Mouse (Mus musculus) forebrain, embryonic 12.5 days (tissue): ENCODE data around the gene Bicra. TPM values are rescaled to one million over a fixed set of nuclear protein-coding genes. Genes with fewer than 3 reads are reported as not detected.

Source experiments
- ATAC-seq: fragments of 200-750 bp; cut with Nextera tagmentation; 2 replicates; pipeline ENCODE4 v1.8.0; 2017; ENCODE audit warnings: moderate TSS enrichment; ENCODE audit not compliant: low FRiP score
- H3K27ac ChIP-seq: fragments of 300-500 bp; sonication (generic); 2 replicates; pipeline ENCODE4 v1.5.1; 2016; ENCODE audit warnings: mild to moderate bottlenecking
- H3K27me3 ChIP-seq: fragments of 300-500 bp; sonication (generic); 2 replicates; pipeline ENCODE4 v1.6.1; 2016; ENCODE audit warnings: mild to moderate bottlenecking
- H3K36me3 ChIP-seq: fragments of 300-500 bp; sonication (generic); replicated peaks from 2 replicates; pipeline ENCODE4 v1.6.1; 2016; ENCODE audit warnings: mild to moderate bottlenecking
- H3K4me1 ChIP-seq: fragments of 300-500 bp; sonication (generic); 2 replicates; pipeline ENCODE4 v1.6.1; 2016
- H3K4me2 ChIP-seq: fragments of 300-500 bp; sonication (generic); 2 replicates; pipeline ENCODE4 v1.6.1; 2016; ENCODE audit warnings: mild to moderate bottlenecking, moderate library complexity
- H3K4me3 ChIP-seq: fragments of 300-500 bp; sonication (generic); replicated peaks from 2 replicates; pipeline ENCODE4 v1.5.1; 2016; ENCODE audit warnings: mild to moderate bottlenecking
- H3K9ac ChIP-seq: fragments of 300-500 bp; sonication (generic); 2 replicates; pipeline ENCODE4 v1.6.1; 2016; ENCODE audit warnings: mild to moderate bottlenecking
- H3K9me3 ChIP-seq: fragments of 300-500 bp; sonication (generic); 2 replicates; pipeline ENCODE4 v1.6.1; 2016
- WGBS: fragments of 180-500 bp; shearing (Covaris S2); methylation state at CpG from one replicate; pipeline ENCODE4 v1.1.7; 2016; 5-methylcytosine and 5-hydroxymethylcytosine counted together
- polyA plus RNA-seq: library from polyadenylated mRNA; unstranded; fragments of >200 nt; fragmentation: Nextera tagmentation; extraction: Ambion mirVana; gene quantifications from 2 replicates; pipeline ENCODE4 v1.2.1, GENCODE M21; 2016

The Bicra gene
- polyA plus RNA-seq, 1 experiment from 2014 or later, result 9.5 TPM

DNA sequence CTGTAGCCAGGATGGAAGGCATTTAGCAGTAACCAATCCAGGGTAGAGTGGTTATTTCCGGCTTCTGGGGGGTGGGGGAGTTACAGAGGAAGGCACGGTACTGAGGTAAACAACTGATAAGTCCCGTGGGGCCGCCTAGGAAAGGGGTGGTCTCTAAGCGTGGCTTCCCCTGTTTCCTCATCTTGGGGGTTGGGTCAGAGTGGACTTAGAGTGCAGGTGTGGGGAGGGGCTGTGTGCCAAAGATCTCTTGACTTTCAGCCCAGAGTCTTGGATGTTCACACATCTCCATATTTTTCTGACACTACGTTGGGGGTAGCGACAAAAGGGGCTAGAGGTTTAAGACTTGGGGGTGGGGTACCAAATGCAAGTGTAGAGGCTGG, 1.6 kb downstream of the Bicra start:
- Histone ChIP-seq H3K27ac (peak overlapping the region; percentile 97), H3K27me3 (no peaks in the 10 kb centered on the region), H3K4me2 (peak overlapping the region; percentile 88), H3K4me1 (peaks cover 47% of the 10 kb centered on the region), H3K9ac (peak overlapping the region; percentile 99), H3K9me3 (no peaks in the 10 kb centered on the region), H3K4me3 (peak overlapping the region; percentile 90), H3K36me3 (no peaks in the 10 kb centered on the region; the same call in 1 of the 2 replicates)
- 5% methylated on average over 7 of the region's 7 CpGs for WGBS
- peak; percentile 7; the same call in 1 of the 2 replicates for ATAC-seq

DNA sequence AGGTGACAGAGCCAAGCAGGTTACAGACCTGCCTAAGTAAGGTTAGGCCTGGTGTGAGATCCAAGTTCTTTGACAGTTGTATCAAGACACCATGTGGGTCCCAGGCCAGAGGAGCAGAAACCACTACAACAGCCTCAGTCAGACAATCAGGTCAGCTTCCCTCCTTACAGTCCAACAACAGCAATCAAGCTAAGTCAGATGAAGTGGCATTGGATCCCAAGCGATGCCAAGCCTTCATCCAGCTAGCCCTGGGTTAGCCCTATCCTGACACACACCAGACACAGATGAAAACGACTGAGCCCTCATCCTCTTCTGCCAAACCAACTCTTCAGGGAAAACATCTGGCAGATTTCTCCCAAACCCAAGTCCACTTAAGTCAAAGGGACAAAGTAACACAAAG, 2.2 kb downstream of the Bicra start:
- no peak for ATAC-seq
- H3K9me3 ChIP-seq, result no peaks in the 10 kb centered on the region
- no peaks in the 10 kb centered on the region; the same call in 1 of the 2 replicates for H3K36me3 ChIP-seq
- WGBS, result 63% methylated on average over 2 of the region's 2 CpGs
- H3K4me3 ChIP-seq, result peak overlapping the region; percentile 90
- peak overlapping the region; percentile 88 for H3K4me2 ChIP-seq
- H3K4me1 ChIP-seq, result peaks cover 47% of the 10 kb centered on the region
- H3K27ac ChIP-seq, result peak overlapping the region; percentile 97
- no peaks in the 10 kb centered on the region for H3K27me3 ChIP-seq
- H3K9ac ChIP-seq, result peak overlapping the region; percentile 99; the same call in 1 of the 2 replicates

DNA sequence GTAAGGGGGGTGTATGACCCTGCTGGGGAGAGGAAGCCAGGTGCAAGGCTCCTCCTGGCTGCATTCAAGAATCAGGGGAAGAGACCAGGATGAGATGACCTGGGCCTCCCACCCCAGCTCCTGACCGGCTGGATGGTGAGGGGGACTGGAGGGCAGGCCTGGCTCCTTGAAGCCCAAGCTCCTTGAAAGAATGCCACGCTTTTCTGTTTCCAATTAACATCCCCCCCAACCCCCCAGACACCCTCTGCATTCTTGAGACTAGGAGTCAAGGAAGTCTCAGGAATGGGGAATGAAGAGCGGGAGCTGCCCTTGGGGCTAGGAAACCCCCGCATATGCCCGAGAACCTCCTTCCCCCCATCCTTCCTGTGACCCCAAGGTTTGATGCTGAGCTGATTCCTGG, 3.2 kb downstream of the Bicra start:
- WGBS, result 44% methylated on average over 5 of the region's 5 CpGs
- peak overlapping the region; percentile 88 for H3K4me2 ChIP-seq
- H3K4me1 ChIP-seq, result peaks cover 39% of the 10 kb centered on the region
- ATAC-seq, result no peak
- no peak overlapping the region for H3K4me3 ChIP-seq
- no peaks in the 10 kb centered on the region for H3K27me3 ChIP-seq
- peak overlapping the region; percentile 27 for H3K9ac ChIP-seq
- peak overlapping the region; percentile 42; the same call in 1 of the 2 replicates for H3K27ac ChIP-seq
- no peaks in the 10 kb centered on the region for H3K9me3 ChIP-seq
- H3K36me3 ChIP-seq, result no peaks in the 10 kb centered on the region; the same call in 1 of the 2 replicates

DNA sequence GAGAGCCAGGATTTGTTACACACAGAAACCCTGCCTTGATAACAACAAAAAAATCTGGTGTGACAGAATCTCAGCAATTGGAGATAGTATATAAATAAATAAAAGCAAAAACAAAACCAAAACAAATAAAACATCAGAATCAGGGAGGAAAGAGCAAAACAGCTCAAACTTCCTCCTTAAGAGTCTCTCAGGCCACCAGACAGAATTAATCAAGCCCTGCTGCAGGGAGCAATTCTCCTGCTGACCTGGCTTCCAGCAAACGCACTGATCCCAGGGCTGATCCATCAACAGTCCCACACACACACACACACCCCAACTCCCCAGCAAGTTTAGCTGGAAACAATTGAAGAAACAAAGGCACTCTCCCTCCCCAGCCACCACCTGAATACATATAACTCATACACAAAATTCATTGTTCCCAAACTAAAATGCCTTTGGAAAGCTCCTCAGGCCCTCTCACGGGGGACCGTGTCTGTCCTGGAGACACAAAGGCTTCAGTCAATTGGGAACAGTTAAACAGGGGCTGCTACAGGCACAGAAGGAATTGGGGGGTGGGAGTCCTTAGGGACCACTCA, 3.8 kb downstream of the Bicra start:
- Histone ChIP-seq H3K4me3 (no peak overlapping the region), H3K36me3 (no peaks in the 10 kb centered on the region; the same call in 1 of the 2 replicates), H3K27me3 (no peaks in the 10 kb centered on the region), H3K4me2 (peak overlapping the region; percentile 88), H3K27ac (peak overlapping the region; percentile 42; the same call in 1 of the 2 replicates), H3K9ac (peak overlapping the region; percentile 27), H3K9me3 (no peaks in the 10 kb centered on the region), H3K4me1 (peaks cover 33% of the 10 kb centered on the region)
- WGBS, result 14% methylated on average over 3 of the region's 3 CpGs
- no peak for ATAC-seq

DNA sequence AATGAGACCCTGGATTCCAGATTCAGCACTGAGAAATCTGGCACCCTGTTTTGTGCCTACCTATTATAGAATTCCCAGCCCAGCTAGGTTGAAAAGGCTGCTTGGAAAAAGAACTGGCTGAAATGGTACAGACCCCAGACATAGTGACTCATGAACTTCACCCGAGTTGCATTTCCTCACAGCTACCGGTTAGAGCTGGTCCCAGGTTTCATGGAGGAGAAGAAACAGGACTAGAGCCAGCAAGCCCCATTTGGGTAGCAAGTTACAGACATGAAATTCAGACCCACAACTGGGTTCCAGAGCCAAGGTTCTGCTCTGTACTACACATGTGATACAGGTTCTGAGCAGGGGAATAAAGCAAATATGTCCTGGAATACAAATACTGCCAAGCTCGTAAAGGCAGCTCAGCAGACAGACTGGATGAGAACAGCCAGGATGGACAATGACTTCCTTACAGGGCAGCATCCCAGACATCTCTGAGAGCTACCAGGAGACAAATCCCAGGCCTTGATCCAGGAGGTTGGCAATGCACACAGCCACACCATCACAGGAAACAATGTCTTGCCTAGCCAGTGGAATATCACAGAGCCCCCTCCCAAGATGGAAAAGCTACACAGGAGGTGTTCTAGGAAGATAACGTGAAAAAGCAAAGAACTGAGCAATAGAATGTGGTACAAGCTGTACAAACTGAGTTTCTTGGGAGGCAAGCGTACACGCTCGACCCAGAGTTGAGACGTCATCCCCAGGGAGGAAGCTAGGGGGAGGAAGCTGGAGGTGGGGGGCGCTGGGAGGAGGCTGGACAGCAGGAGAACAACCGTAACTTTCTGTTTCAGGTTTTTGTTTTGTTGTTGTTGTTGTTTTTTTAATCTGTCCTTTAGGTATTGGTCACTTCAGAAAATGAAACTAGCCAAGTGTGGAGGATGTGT, 4.6 kb downstream of the Bicra start:
- H3K4me3 ChIP-seq, result no peak overlapping the region
- 84% methylated on average over 10 of the region's 10 CpGs for WGBS
- no peak overlapping the region for H3K4me2 ChIP-seq
- H3K27ac ChIP-seq, result no peak overlapping the region
- ATAC-seq, result no peak
- H3K27me3 ChIP-seq, result no peaks in the 10 kb centered on the region
- no peaks in the 10 kb centered on the region; the same call in 1 of the 2 replicates for H3K36me3 ChIP-seq
- H3K9me3 ChIP-seq, result no peaks in the 10 kb centered on the region
- H3K9ac ChIP-seq, result no peak overlapping the region
- H3K4me1 ChIP-seq, result peaks cover 30% of the 10 kb centered on the region

DNA sequence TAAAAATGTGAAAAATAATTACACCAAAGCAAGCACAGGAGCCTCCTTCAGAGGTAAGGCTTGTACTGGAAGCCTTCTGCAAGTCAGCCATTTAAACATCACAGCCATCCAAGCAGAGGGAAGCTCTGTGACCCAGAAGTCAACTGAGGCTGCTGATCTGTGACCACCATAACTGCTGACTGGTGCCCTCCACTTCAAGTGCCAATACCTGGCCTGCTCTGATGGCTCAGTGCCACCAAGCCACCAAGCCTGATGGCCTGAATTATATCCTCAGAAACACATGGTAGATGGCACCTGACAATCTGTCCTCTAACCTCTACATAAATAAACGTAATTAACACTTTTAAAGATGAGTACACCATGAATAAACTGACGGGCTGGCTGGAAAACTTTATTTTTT, 6.5 kb downstream of the Bicra start:
- H3K36me3 ChIP-seq, result peaks cover 2% of the 10 kb centered on the region; the same call in 1 of the 2 replicates
- WGBS, result 92% methylated on average over 2 of the region's 2 CpGs
- no peak overlapping the region for H3K9ac ChIP-seq
- H3K27me3 ChIP-seq, result no peaks in the 10 kb centered on the region
- ATAC-seq, result no peak
- H3K4me2 ChIP-seq, result no peak overlapping the region
- H3K27ac ChIP-seq, result no peak overlapping the region
- peaks cover 30% of the 10 kb centered on the region for H3K4me1 ChIP-seq
- no peaks in the 10 kb centered on the region for H3K9me3 ChIP-seq
- H3K4me3 ChIP-seq, result no peak overlapping the region

DNA sequence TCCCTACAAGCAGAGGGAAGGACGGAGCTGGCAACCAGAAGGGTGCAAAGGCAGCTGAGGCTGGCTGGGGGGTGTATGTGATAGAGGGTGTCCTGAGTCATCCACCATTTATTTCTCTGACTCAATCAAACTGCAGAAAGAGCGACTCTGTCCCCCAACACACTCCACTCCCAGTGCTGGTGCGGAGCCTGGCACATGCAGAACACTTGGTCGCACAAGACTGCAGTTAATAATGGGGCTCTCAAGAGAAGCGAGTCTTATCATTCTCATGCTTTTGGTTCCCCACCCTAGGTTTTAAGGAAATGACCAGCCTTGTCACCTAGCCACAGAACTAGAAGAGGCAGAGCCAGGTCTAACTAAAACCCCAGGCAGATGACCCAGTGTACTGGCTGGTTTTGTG, 8.4 kb downstream of the Bicra start:
- ATAC-seq, result no peak
- Histone ChIP-seq H3K9ac (no peak overlapping the region), H3K4me1 (peaks cover 12% of the 10 kb centered on the region), H3K9me3 (no peaks in the 10 kb centered on the region), H3K27ac (no peak overlapping the region), H3K4me3 (no peak overlapping the region), H3K4me2 (no peak overlapping the region), H3K27me3 (no peaks in the 10 kb centered on the region), H3K36me3 (0 out of 2 replicates have a peak, but pooled peaks cover 2% of the 10 kb centered on the region)
- 96% methylated on average over 5 of the region's 5 CpGs for WGBS

DNA sequence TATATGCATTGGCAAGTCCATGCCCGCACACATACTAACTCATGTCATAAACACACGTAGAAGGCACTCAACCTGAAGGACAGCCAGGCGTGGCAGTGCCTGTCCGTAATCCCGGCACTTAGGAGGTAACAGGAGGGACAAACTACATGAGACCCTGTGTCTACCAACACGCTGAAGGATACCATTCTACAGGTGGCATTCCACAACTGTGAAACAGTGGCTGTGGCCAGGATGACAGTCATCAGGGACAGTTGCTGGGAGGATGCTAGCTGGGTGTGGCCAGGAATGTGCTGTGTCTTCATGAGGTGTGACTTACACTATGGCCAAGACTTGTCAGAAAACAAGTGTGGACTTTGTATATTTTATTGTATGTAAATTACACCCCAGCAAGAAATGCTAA, 10.7 kb downstream of the Bicra start:
- Histone ChIP-seq H3K9ac (no peak overlapping the region), H3K4me3 (no peak overlapping the region), H3K36me3 (peaks cover 9% of the 10 kb centered on the region; the same call in 1 of the 2 replicates), H3K4me2 (no peak overlapping the region), H3K4me1 (no peaks in the 10 kb centered on the region), H3K27me3 (no peaks in the 10 kb centered on the region), H3K9me3 (no peaks in the 10 kb centered on the region), H3K27ac (no peak overlapping the region)
- no peak for ATAC-seq
- 96% methylated on average over 6 of the region's 6 CpGs for WGBS

DNA sequence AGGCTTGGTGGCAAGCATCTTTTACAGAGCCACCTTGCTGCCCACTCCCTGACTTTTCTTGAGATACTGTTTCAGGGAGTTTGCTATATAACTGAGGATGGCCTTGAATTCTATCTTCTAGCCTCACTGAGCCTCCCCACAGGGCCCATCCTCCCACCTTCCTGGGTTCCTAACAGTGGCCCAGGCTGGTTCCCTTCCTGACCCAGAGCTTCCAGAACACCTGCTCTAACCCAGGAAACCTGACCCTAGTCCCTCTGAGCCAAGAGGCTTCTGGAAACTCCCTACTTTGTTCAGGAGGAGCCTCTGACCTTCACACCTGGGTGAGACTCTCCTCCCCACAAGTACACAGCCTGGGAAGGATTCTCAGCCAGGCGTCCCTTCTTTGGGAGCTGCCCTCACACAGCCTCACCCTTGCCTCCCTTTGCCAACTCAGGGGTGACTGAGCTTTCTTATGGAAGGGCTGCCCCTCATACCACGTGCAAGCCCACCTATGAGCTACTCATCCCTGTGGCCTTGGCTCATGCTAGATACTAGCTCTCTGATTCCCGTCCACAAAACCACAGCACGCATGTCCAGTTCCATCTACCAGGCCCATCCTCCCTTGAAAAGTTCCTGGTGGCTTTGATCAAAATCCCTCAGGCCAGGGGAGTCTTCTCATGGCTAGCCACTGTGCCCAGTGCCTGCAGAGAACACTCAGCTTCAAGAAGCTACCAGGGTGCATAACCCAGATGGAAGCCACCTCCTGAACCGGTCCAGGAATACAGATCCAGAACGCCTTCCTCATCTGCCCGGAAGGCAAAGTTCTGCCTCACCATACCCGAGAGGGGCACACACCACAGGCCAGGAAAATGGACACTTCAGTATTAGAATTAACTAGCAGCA, 13.9 kb downstream of the Bicra start:
- WGBS, result 93% methylated on average over 8 of the region's 8 CpGs
- H3K27me3 ChIP-seq, result no peaks in the 10 kb centered on the region
- H3K4me2 ChIP-seq, result no peak overlapping the region
- no peaks in the 10 kb centered on the region for H3K9me3 ChIP-seq
- peaks cover 19% of the 10 kb centered on the region for H3K36me3 ChIP-seq
- peaks cover 2% of the 10 kb centered on the region; the same call in 1 of the 2 replicates for H3K4me1 ChIP-seq
- H3K4me3 ChIP-seq, result no peak overlapping the region
- no peak overlapping the region for H3K9ac ChIP-seq
- H3K27ac ChIP-seq, result no peak overlapping the region
- no peak for ATAC-seq

DNA sequence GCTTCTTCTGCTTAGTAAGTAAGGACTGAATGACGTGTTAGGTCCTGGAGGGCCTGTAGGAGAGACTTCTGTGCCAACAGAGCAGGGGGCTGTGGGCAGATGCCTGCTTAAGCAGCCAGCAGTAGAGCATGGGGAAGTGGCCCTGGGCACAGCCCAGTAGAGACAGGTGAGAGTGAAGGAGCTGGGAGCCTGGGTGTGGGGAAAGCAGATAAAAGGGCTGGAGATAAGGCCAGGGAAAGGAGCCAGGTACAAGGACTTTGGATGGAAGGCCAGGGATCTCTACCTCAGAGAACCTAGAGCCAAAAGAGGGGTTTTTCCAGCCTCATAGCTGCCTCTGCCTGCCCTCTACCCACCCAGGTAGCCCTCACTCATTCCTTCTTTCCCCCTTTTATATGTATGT, 14.7 kb downstream of the Bicra start:
- H3K4me1 ChIP-seq, result peaks cover 4% of the 10 kb centered on the region; the same call in 1 of the 2 replicates
- H3K4me2 ChIP-seq, result no peak overlapping the region
- no peak for ATAC-seq
- no peak overlapping the region for H3K27ac ChIP-seq
- H3K9ac ChIP-seq, result no peak overlapping the region
- H3K4me3 ChIP-seq, result no peak overlapping the region
- H3K36me3 ChIP-seq, result peaks cover 19% of the 10 kb centered on the region
- H3K9me3 ChIP-seq, result no peaks in the 10 kb centered on the region
- H3K27me3 ChIP-seq, result no peaks in the 10 kb centered on the region
- WGBS, result 100% methylated on average over 1 of the region's 1 CpGs

DNA sequence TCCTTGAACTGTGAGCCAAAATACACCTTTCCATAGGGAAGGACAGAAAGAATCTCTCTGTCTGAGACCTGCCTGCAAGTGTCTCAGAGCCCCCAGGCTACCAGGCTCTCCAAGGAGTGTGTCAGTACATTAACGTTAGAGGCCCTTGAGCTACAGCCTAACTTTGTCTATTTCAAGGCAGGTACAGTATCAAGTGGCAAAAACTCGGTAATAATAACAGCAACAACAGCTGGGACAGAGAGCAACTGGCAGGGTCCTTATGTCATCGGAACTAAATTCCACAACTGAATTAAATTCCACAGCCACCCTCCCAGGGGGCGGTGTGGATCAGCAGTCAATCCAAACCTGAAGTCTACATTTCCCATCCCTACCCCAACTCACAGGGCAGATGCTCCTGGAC, 16.6 kb downstream of the Bicra start:
- H3K4me1 ChIP-seq, result peaks cover 4% of the 10 kb centered on the region; the same call in 1 of the 2 replicates
- H3K9me3 ChIP-seq, result no peaks in the 10 kb centered on the region
- no peaks in the 10 kb centered on the region for H3K27me3 ChIP-seq
- peaks cover 20% of the 10 kb centered on the region for H3K36me3 ChIP-seq
- H3K9ac ChIP-seq, result no peak overlapping the region
- WGBS, result 93% methylated on average over 4 of the region's 4 CpGs
- no peak overlapping the region for H3K4me3 ChIP-seq
- no peak for ATAC-seq
- H3K4me2 ChIP-seq, result no peak overlapping the region
- no peak overlapping the region for H3K27ac ChIP-seq
